Mouse (Mus musculus): ENCODE measurements at regions not wholly inside any gene's neighbourhood (a gene's known extent, or its start where the extent isn't known, plus 50 kb on each side); places are given as distances from the start of the nearest gene placed in this dataset.

GRCm38 (mm10) chr6:117279297-117279696, 111.0 kb downstream of the Cxcl12 start:
- no peak for DNase-seq (ENCODE audit: low spot score)

GRCm38 (mm10) chr6:117279786-117280411, 111.6 kb downstream of the Cxcl12 start:
- no peak for DNase-seq (ENCODE audit: low spot score)

- no peak for DNase-seq (ENCODE audit: low spot score)
These were observed 112.6 kb downstream of the Cxcl12 start for GRCm38 (mm10) chr6:117280911-117281310.

- no peak for DNase-seq (ENCODE audit: low spot score)
These were observed 115.3 kb downstream of the Cxcl12 start for GRCm38 (mm10) chr6:117283616-117284015.

- no peak for DNase-seq (ENCODE audit: low spot score)
These were observed 116.2 kb downstream of the Cxcl12 start for GRCm38 (mm10) chr6:117284376-117285106.

- no peak for DNase-seq (ENCODE audit: low spot score)
These were observed 119.1 kb downstream of the Cxcl12 start for GRCm38 (mm10) chr6:117287396-117287795.

GRCm38 (mm10) chr6:117293780-117294465, 125.6 kb downstream of the Cxcl12 start:
- no peak for DNase-seq (ENCODE audit: low spot score)

- DNase-seq (ENCODE audit: low spot score): no peak
These were observed 129.6 kb downstream of the Cxcl12 start for GRCm38 (mm10) chr6:117297918-117298317.

GRCm38 (mm10) chr6:117299503-117300288, 131.4 kb downstream of the Cxcl12 start:
- no peak for DNase-seq (ENCODE audit: low spot score)

GRCm38 (mm10) chr6:117303361-117303760, 135.0 kb downstream of the Cxcl12 start:
- DNase-seq (ENCODE audit: low spot score): no peak

GRCm38 (mm10) chr6:117305736-117306250, 137.5 kb downstream of the Cxcl12 start:
- DNase-seq (ENCODE audit: low spot score): no peak

GRCm38 (mm10) chr6:117308636-117309035, 140.3 kb downstream of the Cxcl12 start:
- no peak for DNase-seq (ENCODE audit: low spot score)

- DNase-seq (ENCODE audit: low spot score): no peak
These were observed 144.8 kb downstream of the Cxcl12 start for GRCm38 (mm10) chr6:117312891-117313781.

- DNase-seq (ENCODE audit: low spot score): no peak
These were observed 145.7 kb downstream of the Cxcl12 start for GRCm38 (mm10) chr6:117313944-117314566.

GRCm38 (mm10) chr6:117323301-117323700, 155.0 kb downstream of the Cxcl12 start:
- no peak for DNase-seq (ENCODE audit: low spot score)

GRCm38 (mm10) chr6:117323850-117324249, 155.5 kb downstream of the Cxcl12 start:
- DNase-seq (ENCODE audit: low spot score): no peak

GRCm38 (mm10) chr6:117326835-117327775, 158.8 kb downstream of the Cxcl12 start:
- DNase-seq (ENCODE audit: low spot score): no peak

GRCm38 (mm10) chr6:117329164-117329939, 161.0 kb downstream of the Cxcl12 start:
- no peak for DNase-seq (ENCODE audit: low spot score)

- DNase-seq (ENCODE audit: low spot score): no peak
These were observed 161.9 kb downstream of the Cxcl12 start for GRCm38 (mm10) chr6:117330198-117330597.

Measured in T-cell, adult 2 months (primary cell).